Mouse (Mus musculus) lung, postnatal 25 days (tissue): ENCODE data around the gene Calb2.

ENCODE experiments used
- DNase-seq: peaks from one replicate; pipeline ENCODE4 v3.0.0; 2022; ENCODE audit warnings: low spot score

Calb2 gene

DNA sequence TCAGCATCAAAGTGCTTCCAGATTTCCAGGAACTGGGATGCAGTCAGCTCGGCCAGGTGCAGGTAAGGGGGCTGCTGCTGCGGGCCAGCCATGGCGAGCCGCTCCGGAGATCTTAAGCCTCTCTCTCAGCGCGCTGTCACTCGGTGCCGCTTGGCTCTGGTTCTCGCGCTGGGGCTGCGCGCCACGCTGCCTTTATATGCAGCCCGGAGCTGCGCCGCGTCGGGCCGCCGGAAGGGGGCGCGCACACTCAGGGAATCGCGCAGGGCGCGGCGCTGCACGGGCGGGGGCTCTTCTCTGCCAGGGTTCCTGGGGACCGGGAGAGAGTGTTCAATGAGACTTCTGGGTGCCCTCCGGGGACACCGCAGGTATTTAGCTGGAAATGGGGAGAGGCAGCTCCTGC is at the start of gene Calb2:
TSS of gene Calb2 (minus strand) at position 165 of the 400 bp plus-strand sequence.
- DNase-seq: no peak

DNA sequence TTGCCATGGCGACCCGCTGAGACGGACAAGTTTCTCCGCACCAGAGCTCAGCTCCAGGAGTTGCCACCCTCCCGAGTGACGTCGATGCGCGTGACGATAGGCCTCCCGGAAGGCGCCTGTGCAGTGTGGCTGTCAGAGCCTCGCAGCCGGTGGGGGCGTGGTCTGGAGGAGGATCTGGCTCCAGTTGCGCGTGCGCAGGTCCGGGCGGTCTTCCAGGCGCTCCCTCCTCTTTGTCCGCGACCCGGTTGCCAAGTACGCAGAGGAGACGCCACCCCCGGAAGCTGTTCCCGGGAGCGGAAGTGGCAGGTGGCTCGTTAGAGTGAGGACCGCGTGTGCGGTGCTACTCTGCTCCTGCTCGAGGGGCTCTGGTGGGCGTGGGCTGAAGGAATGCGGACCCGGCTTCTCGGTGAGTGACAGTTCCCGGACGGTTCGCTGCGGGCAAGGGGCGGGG is 49.7 kb upstream of the Calb2 start:
- peak; percentile 99 for DNase-seq

- no peak for DNase-seq
Measured at GRCm38 (mm10) chr8:110217198-110217597, 49.2 kb upstream of the Calb2 start.

DNA sequence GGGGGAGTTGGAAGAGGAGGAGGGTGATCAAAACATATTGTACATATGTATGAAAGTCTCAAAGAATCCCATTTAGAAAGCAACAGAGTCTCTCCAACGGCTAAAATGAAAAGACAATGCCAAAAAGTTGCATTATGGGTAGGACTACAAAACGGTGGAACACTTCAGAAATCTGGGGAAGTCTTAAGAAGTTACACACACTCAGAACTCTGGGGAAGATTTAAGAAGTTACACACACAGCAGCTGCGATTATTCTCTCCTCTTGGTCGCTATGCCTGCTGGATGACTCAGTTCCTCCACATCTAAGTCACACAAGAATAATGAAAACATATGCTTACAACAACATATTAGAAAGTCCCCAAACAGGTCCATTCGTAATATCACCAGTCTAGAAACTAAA is 48.2 kb upstream of the Calb2 start:
- no peak for DNase-seq

DNA sequence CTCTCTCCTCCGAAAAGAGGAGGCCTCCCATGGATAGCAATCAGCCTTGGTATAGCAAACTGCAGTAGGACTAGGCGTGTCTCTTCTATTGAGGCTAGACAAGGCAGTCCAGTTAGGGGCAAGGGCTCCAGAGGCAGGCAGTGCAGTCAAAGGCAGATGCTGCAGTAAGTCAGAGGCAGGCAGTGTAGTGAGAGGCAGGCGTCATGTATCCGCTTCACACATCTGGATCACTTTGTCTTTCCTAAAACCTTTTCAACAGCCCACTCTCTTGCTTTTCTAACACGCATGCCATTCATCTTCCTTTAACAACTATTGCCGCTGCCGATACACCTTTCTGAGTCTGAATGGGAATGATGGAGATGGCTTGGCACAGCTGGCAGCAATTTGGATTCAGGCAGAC is 47.4 kb upstream of the Calb2 start, which contains the start of gene Cmtr2:
TSS of gene Cmtr2 (plus strand) at position 301 of the 400 bp plus-strand sequence.
- DNase-seq: no peak

- DNase-seq: no peak
Measured at GRCm38 (mm10) chr8:110201806-110202205, 33.8 kb upstream of the Calb2 start.

GRCm38 (mm10) chr8:110196678-110197077 is 28.7 kb upstream of the Calb2 start:
- peak; percentile 8 for DNase-seq

GRCm38 (mm10) chr8:110188961-110189750 is 21.1 kb upstream of the Calb2 start:
- no peak for DNase-seq

- no peak for DNase-seq
Measured at GRCm38 (mm10) chr8:110185538-110185937, 17.5 kb upstream of the Calb2 start.

DNA sequence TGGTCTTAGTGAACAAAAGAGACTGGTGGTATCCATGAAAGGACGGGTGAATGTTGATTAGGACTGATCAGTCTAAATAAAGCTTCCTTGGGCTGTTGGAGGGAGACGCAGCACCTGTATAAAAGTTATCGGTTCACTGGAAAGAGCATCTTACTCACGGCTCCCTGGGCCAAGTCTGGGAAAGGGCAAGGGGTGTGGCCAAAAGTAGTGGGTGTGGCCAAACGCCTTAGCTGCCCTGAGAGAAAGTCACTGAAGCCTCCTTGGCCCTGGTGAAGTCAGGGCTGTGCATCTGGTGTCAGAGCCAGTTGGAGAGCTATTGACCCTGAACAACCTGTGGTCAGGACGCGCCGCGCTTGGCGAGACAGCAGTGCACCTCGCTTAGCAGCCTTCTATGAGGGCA is 15.7 kb upstream of the Calb2 start:
- DNase-seq: no peak

- no peak for DNase-seq
Measured at GRCm38 (mm10) chr8:110182735-110183367, 14.8 kb upstream of the Calb2 start.

GRCm38 (mm10) chr8:110177359-110178155 is 9.5 kb upstream of the Calb2 start:
- DNase-seq: no peak

- DNase-seq: no peak
Measured at GRCm38 (mm10) chr8:110174826-110175225, 6.8 kb upstream of the Calb2 start.

GRCm38 (mm10) chr8:110172161-110172560 is 4.2 kb upstream of the Calb2 start:
- DNase-seq: no peak

- no peak for DNase-seq
Measured at GRCm38 (mm10) chr8:110166270-110166669, 1.7 kb downstream of the Calb2 start.

DNA sequence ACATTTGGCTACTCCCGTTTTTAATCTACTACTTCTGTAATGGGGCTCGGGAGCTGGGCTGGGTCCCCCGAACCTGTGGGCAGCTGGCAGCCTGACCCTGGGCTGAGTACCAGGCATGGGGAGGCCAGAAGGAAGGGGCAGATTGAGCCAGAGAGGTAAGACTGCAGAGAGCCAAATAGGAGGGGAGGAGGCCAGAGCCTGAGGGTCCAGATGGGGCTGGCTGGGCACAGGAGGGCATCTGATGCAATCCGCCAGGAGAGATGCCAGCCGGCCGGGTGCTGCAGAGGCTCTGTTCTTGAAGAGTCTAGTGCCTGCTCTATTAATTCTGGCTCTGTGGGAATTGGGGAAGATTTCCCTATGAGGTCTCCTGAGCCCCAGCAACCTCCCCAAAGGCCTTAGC is 6.0 kb downstream of the Calb2 start:
- DNase-seq: no peak

DNA sequence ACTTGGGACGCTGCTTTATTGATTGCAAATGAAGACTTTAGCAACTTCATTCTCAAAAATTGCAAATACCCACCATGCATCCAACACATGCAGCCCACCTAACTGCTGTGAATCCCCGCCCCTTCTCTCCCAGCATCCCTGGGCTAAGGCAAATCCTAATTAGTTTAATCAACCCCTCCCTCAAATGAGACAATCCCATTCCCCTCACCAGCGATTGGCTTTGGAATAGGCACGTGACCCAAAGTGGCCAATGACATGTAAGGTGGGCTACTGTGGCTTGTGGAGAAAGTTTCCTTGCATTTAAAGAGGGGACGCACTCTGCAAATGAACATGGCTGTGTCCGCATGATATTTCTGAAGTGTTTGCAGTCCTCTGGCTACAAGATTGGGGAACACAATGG is 15.1 kb downstream of the Calb2 start:
- DNase-seq: no peak

DNA sequence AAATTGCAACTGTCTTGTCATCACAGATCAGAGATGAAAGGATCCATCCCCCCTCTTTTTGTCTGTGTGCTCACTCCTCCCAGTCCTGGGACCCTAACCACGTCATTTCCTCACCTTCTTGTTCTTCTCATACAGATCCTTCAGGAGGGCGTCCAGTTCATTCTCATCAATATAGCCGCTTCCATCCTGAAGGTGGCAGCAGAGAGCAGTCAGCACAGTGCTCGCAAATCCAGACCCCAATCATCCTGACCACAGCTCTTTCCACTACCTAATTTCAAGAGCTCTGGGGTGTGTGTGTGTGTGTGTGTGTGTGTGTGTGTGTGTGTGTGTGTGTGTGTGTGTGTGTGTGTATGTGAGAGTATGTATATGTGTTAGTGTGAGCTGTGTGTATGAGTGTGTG is 22.5 kb downstream of the Calb2 start:
- peak; percentile 34 for DNase-seq

- no peak for DNase-seq
Measured at GRCm38 (mm10) chr8:110140770-110141169, 27.2 kb downstream of the Calb2 start.

- DNase-seq: no peak
Measured at GRCm38 (mm10) chr8:110140156-110140555, 27.9 kb downstream of the Calb2 start.

DNA sequence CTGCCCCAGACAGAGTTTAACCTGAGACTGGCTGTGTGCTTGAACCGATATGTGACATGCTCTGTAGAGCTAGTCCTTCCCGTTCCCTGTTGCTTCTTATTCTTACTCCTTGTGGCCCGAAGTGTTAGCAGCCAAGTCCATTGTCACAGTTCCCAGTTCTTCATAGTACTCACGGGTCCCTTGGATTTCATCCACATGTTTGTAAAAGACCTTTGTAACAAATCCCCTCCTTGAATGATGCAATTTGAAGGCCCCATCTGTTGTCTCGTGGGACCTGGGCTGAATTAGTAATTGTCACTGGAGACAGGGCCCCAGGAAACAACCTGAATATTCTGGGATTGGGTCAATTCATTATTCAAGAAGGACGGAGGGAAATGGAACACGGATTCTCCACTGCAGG is 32.5 kb downstream of the Calb2 start:
- DNase-seq: no peak

GRCm38 (mm10) chr8:110134236-110134635 is 33.8 kb downstream of the Calb2 start:
- DNase-seq: no peak

DNA sequence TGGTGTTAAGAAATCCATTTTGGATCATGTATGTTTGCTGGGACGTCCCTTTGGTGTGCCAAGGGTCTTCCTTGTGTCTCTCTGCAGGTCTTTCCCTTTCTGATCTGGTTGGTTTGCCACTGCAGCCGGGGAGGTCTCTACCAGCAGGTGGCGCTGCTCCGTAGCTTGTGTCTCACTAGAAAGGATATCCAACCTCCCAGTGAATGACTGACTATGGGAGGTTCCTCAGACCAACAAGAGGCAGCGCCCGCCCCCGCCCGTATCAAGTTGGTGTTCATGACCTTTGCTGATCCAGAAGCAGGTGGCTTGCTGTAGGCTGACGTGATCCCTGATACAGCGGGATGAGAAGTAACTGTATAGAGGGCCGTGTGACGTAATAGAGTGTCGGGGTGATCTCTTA is 37.5 kb downstream of the Calb2 start:
- DNase-seq: peak; percentile 51
